Mouse (Mus musculus): ENCODE data around the gene Nek5.

GRCm38 (mm10) chr8:22039468-22040152 lies 85.2 kb downstream of the Nek5 start:
- TF ChIP-seq MYOD1 (IDR thresholded peaks at IDR 0.05; ENCODE audit: control insufficient read depth in 1 of 3, insufficient read length in 2 of 3, low read depth in 2 of 3) (no peak), POLR2AphosphoS2 (IDR thresholded peaks at IDR 0.05; ENCODE audit: insufficient read length, low read depth) (no peak), POLR2A (IDR thresholded peaks at IDR 0.05; ENCODE audit: insufficient read length, low read depth) (no peak), MAX (IDR thresholded peaks at IDR 0.05; ENCODE audit: low read depth) (no peak), TCF3 (IDR thresholded peaks at IDR 0.05; ENCODE audit: insufficient read length, low read depth) (no peak), E2F4 (IDR thresholded peaks at IDR 0.05; ENCODE audit: insufficient read depth) (no peak), MYOG (IDR thresholded peaks at IDR 0.05; ENCODE audit: control insufficient read depth in 1 of 3, insufficient read depth in 1 of 3, insufficient read length in 2 of 3, low read depth in 2 of 3) (no peak), USF1 (IDR thresholded peaks at IDR 0.05; ENCODE audit: low read depth) (no peak), CEBPB (IDR thresholded peaks at IDR 0.05; ENCODE audit: insufficient read depth, poor library complexity, severe bottlenecking) (no peak), TCF12 (IDR thresholded peaks at IDR 0.05; ENCODE audit: insufficient read depth, poor library complexity, severe bottlenecking) (no peak), REST (IDR thresholded peaks at IDR 0.05; ENCODE audit: insufficient read depth, insufficient read length) (no peak), SRF (IDR thresholded peaks at IDR 0.05; ENCODE audit: control insufficient read depth, insufficient read length, low read depth) (no peak)

Measured in myocyte (in vitro differentiated cells).